ENCODE assay signal across 29 mouse cellular contexts in the genomic region with DNA sequence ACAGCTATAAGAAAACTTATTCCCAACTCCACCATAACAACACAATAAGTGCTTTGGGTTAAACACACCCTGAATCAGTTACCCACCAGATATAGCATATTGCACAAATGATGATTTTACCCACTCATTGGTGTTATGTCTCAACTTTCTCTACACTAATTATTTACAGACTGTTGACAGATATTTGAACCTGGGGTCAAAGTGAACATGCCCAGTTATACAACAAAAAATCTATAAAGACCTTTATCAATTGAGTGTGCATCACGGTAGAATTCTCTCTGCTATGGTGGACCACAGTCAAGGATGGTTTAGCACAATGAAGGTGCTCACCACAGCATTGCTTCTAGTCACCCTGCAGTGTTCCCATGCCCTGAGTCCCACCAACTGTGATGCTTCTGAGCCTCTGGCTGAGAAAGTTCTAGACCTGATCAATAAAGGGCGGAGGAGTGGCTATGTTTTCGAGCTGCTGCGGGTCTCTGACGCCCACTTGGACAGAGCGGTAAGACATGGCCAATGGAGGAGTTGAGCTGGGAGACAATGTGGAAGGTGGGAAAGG. TPM values are rescaled to one million over a fixed set of nuclear protein-coding genes. Genes with fewer than 3 reads are reported as not detected.
DNase-seq lines count a peak whose midpoint lies in the region; ATAC-seq and TF ChIP-seq lines count a peak whose summit lies in the region.
"Had no signal": no experiment of that assay in that cellular context is flagged by ENCODE, and none has a peak within 500 bp of the region (broad histone marks: within the 10 kb centered on the region; RNA-seq: fewer than 3 reads in every experiment).

Hrg (plus strand) TSS at position 233 of the 556 bp plus-strand sequence.

- TF ChIP-seq CTCF in liver, postnatal 0 days (IDR thresholded peaks at IDR 0.05; ENCODE audit: low read depth) = no peak

- peak; percentile 76 for TF ChIP-seq EP300 in liver, postnatal 0 days (IDR thresholded peaks at IDR 0.05; ENCODE audit: low read depth)

- H3K36me3 ChIP-seq in heart, embryonic 10.5 days = no peaks in the 10 kb centered on the region
- no peaks in the 10 kb centered on the region for H3K36me3 ChIP-seq in limb, embryonic 12.5 days
- H3K36me3 ChIP-seq in limb, embryonic 10.5 days = no peaks in the 10 kb centered on the region
- 0 out of 2 replicates have a peak, but pooled peaks cover under 1% of the 10 kb centered on the region for H3K36me3 ChIP-seq in liver, postnatal 0 days (replicated peaks; ENCODE audit: insufficient read depth, low read length)
- H3K36me3 ChIP-seq in liver, embryonic 11.5 days (ENCODE audit: control insufficient read depth, insufficient read depth, low read length) = no peaks in the 10 kb centered on the region
- H3K36me3 ChIP-seq: forebrain, embryonic 10.5 days; hindbrain, embryonic 12.5 days; hindbrain, embryonic 15.5 days had no signal

- peaks cover 4% of the 10 kb centered on the region; the same call in 1 of the 2 replicates for H3K4me1 ChIP-seq in heart, embryonic 10.5 days
- no peaks in the 10 kb centered on the region for H3K4me1 ChIP-seq in limb, embryonic 12.5 days (replicated peaks)
- 0 out of 2 replicates have a peak, but pooled peaks cover 5% of the 10 kb centered on the region for H3K4me1 ChIP-seq in limb, embryonic 10.5 days
- H3K4me1 ChIP-seq in liver, postnatal 0 days (ENCODE audit: insufficient read depth) = 0 out of 2 replicates have a peak, but pooled peaks cover 2% of the 10 kb centered on the region
- H3K4me1 ChIP-seq in liver, embryonic 11.5 days (replicated peaks; ENCODE audit: control insufficient read depth, insufficient read depth, low read length) = no peaks in the 10 kb centered on the region
- H3K4me1 ChIP-seq: forebrain, embryonic 13.5 days; hindbrain, embryonic 15.5 days had no signal

- 85% methylated on average over 6 of the region's 6 CpGs for WGBS in heart, embryonic 10.5 days
- WGBS in limb, embryonic 12.5 days = 93% methylated on average over 6 of the region's 6 CpGs
- WGBS in limb, embryonic 10.5 days = 94% methylated on average over 6 of the region's 6 CpGs
- 71% methylated on average over 6 of the region's 6 CpGs for WGBS in liver, postnatal 0 days (ENCODE audit: insufficient replicate concordance)
- WGBS in liver, embryonic 11.5 days = 84% methylated on average over 6 of the region's 6 CpGs

- H3K9me3 ChIP-seq in heart, embryonic 10.5 days = no peaks in the 10 kb centered on the region
- no peaks in the 10 kb centered on the region for H3K9me3 ChIP-seq in limb, embryonic 12.5 days
- no peaks in the 10 kb centered on the region for H3K9me3 ChIP-seq in limb, embryonic 10.5 days (replicated peaks)
- no peaks in the 10 kb centered on the region for H3K9me3 ChIP-seq in liver, postnatal 0 days (ENCODE audit: low read length)
- no peaks in the 10 kb centered on the region for H3K9me3 ChIP-seq in liver, embryonic 11.5 days (ENCODE audit: control insufficient read depth, low read length)
- H3K9me3 ChIP-seq: forebrain, embryonic 10.5 days; forebrain, embryonic 13.5 days; hindbrain, embryonic 12.5 days; hindbrain, embryonic 15.5 days had no signal

- no peak within 1 kb of the TSS for H3K27ac ChIP-seq in heart, embryonic 10.5 days
- H3K27ac ChIP-seq in limb, embryonic 12.5 days = no peak within 1 kb of the TSS
- no peak within 1 kb of the TSS for H3K27ac ChIP-seq in limb, embryonic 10.5 days
- H3K27ac ChIP-seq in liver, postnatal 0 days (ENCODE audit: low read depth) = peak within 1 kb of the TSS; percentile 80
- H3K27ac ChIP-seq in liver, embryonic 11.5 days (ENCODE audit: low read depth, low read length) = no peak within 1 kb of the TSS
- H3K27ac ChIP-seq: forebrain, embryonic 10.5 days; forebrain, embryonic 13.5 days; hindbrain, embryonic 12.5 days; hindbrain, embryonic 15.5 days had no signal

- H3K27me3 ChIP-seq in heart, embryonic 10.5 days (ENCODE audit: insufficient read depth, poor library complexity, severe bottlenecking) = no peaks in the 10 kb centered on the region
- no peaks in the 10 kb centered on the region for H3K27me3 ChIP-seq in limb, embryonic 12.5 days
- no peaks in the 10 kb centered on the region for H3K27me3 ChIP-seq in limb, embryonic 10.5 days (ENCODE audit: low read depth, poor library complexity, severe bottlenecking)
- no peaks in the 10 kb centered on the region for H3K27me3 ChIP-seq in liver, postnatal 0 days (ENCODE audit: insufficient read depth, low read length)
- no peaks in the 10 kb centered on the region for H3K27me3 ChIP-seq in liver, embryonic 11.5 days (replicated peaks; ENCODE audit: control insufficient read depth, insufficient read depth, low read length)
- H3K27me3 ChIP-seq: forebrain, embryonic 13.5 days; hindbrain, embryonic 12.5 days; hindbrain, embryonic 15.5 days had no signal

- no peak within 1 kb of the TSS for H3K4me2 ChIP-seq in limb, embryonic 12.5 days
- peak within 1 kb of the TSS; percentile 51 for H3K4me2 ChIP-seq in liver, postnatal 0 days (ENCODE audit: low read depth, low read length)
- no peak within 1 kb of the TSS for H3K4me2 ChIP-seq in liver, embryonic 11.5 days
- H3K4me2 ChIP-seq: forebrain, embryonic 13.5 days; hindbrain, embryonic 12.5 days; hindbrain, embryonic 15.5 days had no signal

- H3K4me3 ChIP-seq in heart, embryonic 10.5 days = no peak within 1 kb of the TSS
- H3K4me3 ChIP-seq in limb, embryonic 12.5 days (replicated peaks) = no peak within 1 kb of the TSS
- no peak within 1 kb of the TSS for H3K4me3 ChIP-seq in limb, embryonic 10.5 days
- peak within 1 kb of the TSS; percentile 29 for H3K4me3 ChIP-seq in liver, postnatal 0 days (ENCODE audit: low read depth, low read length)
- H3K4me3 ChIP-seq in liver, embryonic 11.5 days (ENCODE audit: low read depth, low read length) = no peak within 1 kb of the TSS
- H3K4me3 ChIP-seq: forebrain, embryonic 10.5 days; forebrain, embryonic 13.5 days; hindbrain, embryonic 12.5 days; hindbrain, embryonic 15.5 days had no signal

- DNase-seq in adrenal gland, postnatal 10 days = no peak
- no peak for DNase-seq in adrenal gland, adult 18-20 months (ENCODE audit: low spot score in 2 of 2)
- DNase-seq in heart, embryonic 10.5 days (ENCODE audit: low spot score) = peak; percentile 9
- no peak for DNase-seq in heart, adult 9 months (ENCODE audit: low spot score in 2 of 2)
- no peak for DNase-seq in limb, embryonic 10.5 days (ENCODE audit: low spot score)
- DNase-seq in liver, postnatal 0 days = peak; percentile 25
- no peak for DNase-seq in liver, embryonic 11.5 days (ENCODE audit: low spot score)
- DNase-seq: adrenal gland, postnatal 25 days; cerebellum, adult 18-20 months; cerebellum, adult 9-10 months; cerebellum, postnatal 14 days; gastrocnemius, postnatal 10 days; gastrocnemius, postnatal 36 days had no signal

- H3K9ac ChIP-seq in limb, embryonic 12.5 days (replicated peaks) = 0 out of 2 replicates have a peak within 1 kb of the TSS, but pooled peaks have one; percentile 27
- peak within 1 kb of the TSS; percentile 54; the same call in 1 of the 2 replicates for H3K9ac ChIP-seq in liver, postnatal 0 days (replicated peaks)
- no peak within 1 kb of the TSS for H3K9ac ChIP-seq in liver, embryonic 11.5 days (ENCODE audit: low read depth, low read length)
- H3K9ac ChIP-seq: forebrain, embryonic 13.5 days; hindbrain, embryonic 12.5 days; hindbrain, embryonic 15.5 days had no signal

- ATAC-seq in limb, embryonic 12.5 days (ENCODE audit: insufficient number of reproducible peaks, insufficient read depth, low FRiP score, low TSS enrichment, low read depth) = no peak
- peak; percentile 80 for ATAC-seq in liver, postnatal 0 days
- ATAC-seq in liver, embryonic 11.5 days (replicated peaks; ENCODE audit: low FRiP score) = no peak
- ATAC-seq: activated CD4-positive, CD25-positive, alpha-beta regulatory T cell, adult 4 months; forebrain, embryonic 13.5 days; forebrain, embryonic 16.5 days had no signal

RNA-seq across cellular contexts. Expression of gene Hrg, which starts in this region (rescaled TPM):
- total RNA-seq in adrenal gland, postnatal 10 days (2021) = 100 to 1,000 TPM in 1 of 2 experiments, 10 to 100 TPM in 1; 96.2 to 217 TPM
- 1 to 10 TPM in 1 of 2 experiments, not detected in 1; 1.2 TPM for total RNA-seq in adrenal gland, adult 18-20 months (2021)
- 0.08 TPM in 1 of 2 replicates, not detected in the other for polyA plus RNA-seq in heart, embryonic 10.5 days (2016; fragmentation: Nextera tagmentation; extraction: Ambion mirVana)
- not detected in 2 replicates for polyA plus RNA-seq in limb, embryonic 12.5 days (2016; fragmentation: Nextera tagmentation; extraction: Ambion mirVana)
- not detected in 2 replicates for polyA plus RNA-seq in limb, embryonic 10.5 days (2016; fragmentation: Nextera tagmentation; extraction: Ambion mirVana)
- polyA plus RNA-seq in liver, postnatal 0 days (2015; fragmentation: Nextera tagmentation; extraction: Ambion mirVana) = 443 and 542 TPM in 2 replicates
- polyA plus RNA-seq in liver, embryonic 11.5 days (2014; fragmentation: Nextera tagmentation; extraction: Ambion mirVana) = 0.22 TPM in 1 of 2 replicates, not detected in the other
- total RNA-seq: ES-E14; gastrocnemius, postnatal 36 days; granulocyte monocyte progenitor cell, adult 5-6 weeks; heart, adult 8-10 months; heart, postnatal 25 days; hematopoietic stem cell, adult 5-6 weeks had no signal
- polyA plus RNA-seq: activated CD4-positive, CD25-positive, alpha-beta regulatory T cell, adult 4 months; embryonic facial prominence, embryonic 11.5 days; embryonic facial prominence, embryonic 14.5 days; forebrain, embryonic 10.5 days; forebrain, embryonic 16.5 days; heart, embryonic 14.5 days; heart, postnatal 0 days; hindbrain, embryonic 12.5 days; hindbrain, embryonic 15.5 days had no signal

Comparison
In these comparisons a context has a peak if more than half of its experiments do, and no peak if none do; other contexts are left out.
1. RNA of gene Hrg (total RNA-seq): 96.2 to 217 TPM in adrenal gland, postnatal 10 days; 1.2 TPM in adrenal gland, adult 18-20 months; every median in the first group is over 10 times any median in the second.
2. RNA of gene Hrg (polyA plus RNA-seq): 443 to 542 TPM in liver, postnatal 0 days; 0.22 TPM in liver, embryonic 11.5 days, not detected in limb, embryonic 12.5 days, 0.08 TPM in heart, embryonic 10.5 days and not detected in limb, embryonic 10.5 days; every median in the first group is over 100 times any median in the second.
3. Peak in DNase-seq in heart, embryonic 10.5 days; RNA of the gene not detected or under 1 TPM.